Mouse (Mus musculus): ENCODE measurements around the gene Mob3b. TPM values are rescaled to one million over a fixed set of nuclear protein-coding genes. Genes with fewer than 3 reads are reported as not detected.

Gene Mob3b
- total RNA-seq, 2 experiments from 2014 or later = 20.9 to 24.1 TPM

DNA sequence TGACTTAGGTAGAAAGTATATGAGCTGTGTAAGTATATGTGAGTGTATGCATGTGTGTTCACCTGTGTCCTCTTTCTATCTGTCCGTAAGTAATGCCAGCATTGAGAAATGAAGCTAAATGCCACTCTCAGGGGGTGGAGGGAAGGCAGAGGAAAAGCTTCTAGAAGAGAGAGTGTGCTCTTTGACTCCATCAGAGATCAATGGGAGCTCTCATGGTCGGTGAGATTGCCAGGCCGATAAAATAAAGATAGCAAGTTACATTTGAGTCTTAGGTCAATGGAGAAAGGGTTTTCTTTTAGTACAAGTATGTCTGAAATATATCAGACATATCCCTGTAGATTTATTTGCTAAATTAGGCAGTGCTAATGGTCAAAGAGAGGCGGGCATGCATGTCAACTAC lies 9.0 kb downstream of the Mob3b start:
- no peak for DNase-seq

DNA sequence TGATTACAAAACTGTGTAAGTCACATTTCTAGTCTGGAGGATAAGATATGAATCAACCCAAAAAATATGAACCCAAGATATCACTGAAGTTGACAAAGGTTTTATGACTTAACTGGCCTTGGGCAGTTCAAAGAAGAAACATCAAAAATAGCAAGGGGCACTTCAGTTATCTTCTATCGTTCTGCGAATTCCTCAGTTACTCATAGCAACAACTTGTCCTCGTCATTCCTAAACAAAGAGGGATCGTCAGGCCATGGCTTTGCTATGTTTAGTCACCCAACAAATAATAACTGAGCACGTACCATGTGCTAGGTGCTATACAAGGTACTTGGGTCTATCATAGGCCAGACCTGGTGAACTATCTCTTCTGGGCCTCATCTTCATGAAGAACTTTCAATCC lies 10.7 kb downstream of the Mob3b start:
- no peak for DNase-seq

DNA sequence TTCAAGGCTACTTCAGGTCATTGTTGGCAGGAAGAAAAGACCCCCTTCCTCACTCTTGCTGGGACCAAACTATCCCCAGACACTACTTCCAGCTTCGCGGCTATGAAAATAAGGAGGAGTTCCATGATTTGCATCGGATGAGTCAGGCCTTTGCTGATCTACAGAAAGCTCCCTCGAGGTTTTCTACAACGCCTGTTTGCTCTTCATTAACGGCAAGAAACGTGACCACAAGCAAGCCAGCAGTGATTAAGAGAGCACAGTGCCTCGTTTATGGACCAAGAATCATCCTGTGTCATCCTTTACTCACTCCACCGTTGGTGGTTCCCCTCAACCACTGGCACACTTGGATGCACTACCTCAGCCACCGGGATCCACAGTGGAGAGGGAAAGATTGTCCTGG lies 11.6 kb downstream of the Mob3b start:
- DNase-seq = no peak

DNA sequence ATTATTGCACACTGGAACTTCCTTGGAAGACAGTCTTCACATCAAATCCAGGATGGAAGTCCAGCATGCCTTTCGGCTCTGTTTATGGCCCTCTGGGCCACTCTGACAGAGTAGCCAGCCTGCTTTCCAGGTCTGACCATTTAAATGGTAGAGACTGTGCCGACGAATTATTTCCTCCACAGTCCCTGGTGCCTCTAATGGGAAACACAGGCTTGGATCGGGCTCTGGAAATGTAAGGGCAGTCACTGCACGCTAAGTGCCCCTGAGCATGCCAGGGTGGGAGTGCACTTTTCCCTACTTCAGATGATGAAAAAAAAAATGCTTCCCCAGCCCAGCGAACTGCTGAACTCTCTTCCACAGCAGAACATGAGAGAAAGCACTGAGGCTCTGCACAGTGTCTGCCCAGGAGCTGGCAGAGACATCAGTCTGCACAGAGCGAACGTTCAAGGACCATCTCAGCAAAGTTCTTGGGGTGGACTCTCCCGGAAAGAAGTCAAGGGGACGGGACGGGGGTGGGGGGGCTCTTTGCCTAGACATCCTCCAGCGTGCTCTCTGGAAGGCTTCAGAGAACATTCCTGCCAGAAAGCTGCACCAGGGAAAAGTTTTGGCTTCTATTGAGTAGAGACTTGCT lies 13.7 kb downstream of the Mob3b start:
- DNase-seq = peak; percentile 35

DNA sequence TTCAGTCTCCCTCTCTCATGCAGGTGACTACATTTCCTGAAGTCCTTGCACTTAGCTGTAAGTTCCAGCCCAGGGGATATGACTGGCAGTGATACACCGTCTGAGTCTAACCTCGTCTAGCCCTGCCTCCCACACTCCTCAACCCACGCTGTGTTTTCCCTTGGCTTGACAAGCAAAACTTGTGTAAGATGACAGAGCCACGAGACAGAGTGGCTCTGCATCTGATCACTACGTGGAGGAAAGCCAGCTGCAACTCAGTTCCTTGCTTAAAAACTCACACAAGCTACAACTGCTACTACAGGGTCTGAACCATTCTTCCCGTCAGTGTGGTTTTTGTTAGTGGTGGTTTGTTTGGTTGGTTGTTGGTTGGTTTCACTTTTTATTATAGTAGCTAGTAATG lies 17.0 kb downstream of the Mob3b start:
- no peak for DNase-seq

DNA sequence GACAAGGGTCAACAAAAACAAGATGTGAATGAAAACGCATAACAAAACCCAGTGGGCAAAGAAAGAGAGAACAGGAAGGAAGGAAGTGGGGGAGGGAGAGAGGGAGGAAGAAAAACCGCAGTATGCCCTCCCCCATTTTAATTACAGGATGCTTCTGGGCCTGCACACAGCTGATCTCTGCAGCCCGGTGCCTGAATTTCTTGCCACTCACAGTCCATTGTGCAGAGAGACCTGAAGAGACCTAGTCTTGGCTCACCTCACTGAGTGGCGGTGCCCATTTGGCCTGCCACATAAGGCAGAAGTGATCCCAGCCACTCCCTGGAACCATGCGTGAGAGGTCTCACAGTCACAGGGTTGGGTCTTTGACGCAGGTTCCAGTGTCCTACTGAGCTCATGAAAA lies 19.2 kb downstream of the Mob3b start:
- no peak for DNase-seq

DNA sequence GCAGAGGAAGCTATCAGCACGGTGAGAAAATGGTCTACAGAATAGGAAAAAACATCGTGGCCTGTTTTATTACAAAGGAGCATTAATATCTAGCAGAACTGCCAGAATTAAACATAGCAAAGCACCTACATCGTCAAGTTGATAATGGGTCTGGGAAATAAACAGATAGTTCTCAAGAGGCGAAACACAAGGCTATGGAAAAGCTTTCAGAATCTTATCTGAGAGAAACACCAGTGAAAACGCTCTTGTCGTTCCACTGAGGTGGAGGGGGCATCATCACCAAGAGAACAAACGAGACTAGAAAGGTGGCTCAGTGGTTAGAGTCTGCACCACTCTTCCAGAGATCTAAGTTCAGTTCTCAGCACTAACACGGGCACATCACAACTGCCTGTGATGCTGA lies 20.3 kb downstream of the Mob3b start:
- no peak for DNase-seq

DNA sequence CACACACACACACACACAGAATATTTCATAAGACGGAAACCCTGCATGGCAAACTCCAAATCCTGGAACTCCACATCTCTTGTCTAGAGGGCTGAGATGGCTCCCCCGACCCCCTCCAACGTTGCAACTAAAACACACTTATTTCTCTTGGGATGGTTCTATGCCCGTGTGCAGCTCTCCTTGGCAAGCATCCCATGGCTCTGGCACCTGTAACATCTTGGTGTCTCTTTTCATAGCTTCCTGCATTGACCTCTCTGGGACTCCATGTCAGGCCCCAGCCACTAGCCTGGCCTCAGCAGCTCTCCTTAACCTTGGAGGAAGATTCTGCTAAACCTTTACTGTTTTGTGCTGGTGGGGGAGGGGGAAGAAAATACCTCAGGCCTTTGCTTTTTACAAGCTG lies 21.5 kb downstream of the Mob3b start:
- no peak for DNase-seq

DNA sequence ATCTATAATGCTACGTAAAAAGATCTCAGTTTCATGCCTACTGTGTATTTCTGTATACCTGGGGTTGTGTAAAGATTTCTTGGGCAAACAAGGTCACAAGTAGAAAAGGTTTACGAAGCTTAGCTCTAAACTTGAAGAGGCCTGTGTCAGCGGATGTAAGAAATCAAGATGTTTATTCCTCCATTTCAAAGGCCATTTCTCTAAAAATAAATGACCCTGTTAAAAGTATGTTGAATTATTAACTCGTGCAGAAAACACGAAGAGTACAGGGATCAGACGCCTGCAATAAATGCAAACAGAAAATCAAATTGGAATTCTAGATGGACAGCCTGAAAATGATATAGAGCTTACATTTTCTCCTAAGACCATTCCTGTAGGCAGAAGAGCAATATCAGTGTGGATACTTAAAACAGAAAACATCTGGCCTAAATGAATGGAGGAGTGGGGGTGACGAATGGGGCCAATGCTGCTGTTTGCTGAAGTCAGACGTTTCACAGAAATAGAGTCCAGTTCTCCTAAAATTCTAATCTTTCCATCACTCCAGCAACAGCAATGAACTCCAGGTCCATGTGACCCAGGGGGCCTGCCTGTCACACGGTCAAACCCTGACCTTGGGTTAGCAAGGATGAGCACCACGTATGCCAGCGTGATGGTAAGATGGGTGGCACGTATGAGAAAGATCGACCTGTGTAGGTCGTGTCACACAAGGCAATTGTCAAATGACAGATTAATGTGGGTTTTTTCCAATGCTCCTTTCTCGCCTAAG lies 22.3 kb downstream of the Mob3b start:
- DNase-seq = no peak

DNA sequence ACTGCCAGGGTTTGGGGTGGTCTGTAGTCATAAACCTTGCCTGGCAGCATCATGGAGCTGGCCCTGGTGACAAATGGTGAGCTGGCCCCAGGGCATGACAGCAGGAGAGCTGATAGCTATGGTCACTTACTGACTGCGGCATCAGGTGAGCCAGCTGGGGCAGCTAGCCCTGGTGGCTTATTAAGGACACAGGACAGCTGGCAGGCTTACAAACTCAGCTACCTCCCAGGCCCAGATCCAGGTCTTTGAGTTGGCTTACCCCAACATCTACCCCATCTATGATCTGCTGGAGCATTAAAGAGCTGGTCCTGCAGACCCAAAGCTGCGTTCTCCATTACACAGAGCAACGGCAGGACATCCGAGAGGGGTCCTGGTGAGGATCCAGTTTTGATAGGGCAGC lies 23.9 kb downstream of the Mob3b start:
- DNase-seq = no peak

DNA sequence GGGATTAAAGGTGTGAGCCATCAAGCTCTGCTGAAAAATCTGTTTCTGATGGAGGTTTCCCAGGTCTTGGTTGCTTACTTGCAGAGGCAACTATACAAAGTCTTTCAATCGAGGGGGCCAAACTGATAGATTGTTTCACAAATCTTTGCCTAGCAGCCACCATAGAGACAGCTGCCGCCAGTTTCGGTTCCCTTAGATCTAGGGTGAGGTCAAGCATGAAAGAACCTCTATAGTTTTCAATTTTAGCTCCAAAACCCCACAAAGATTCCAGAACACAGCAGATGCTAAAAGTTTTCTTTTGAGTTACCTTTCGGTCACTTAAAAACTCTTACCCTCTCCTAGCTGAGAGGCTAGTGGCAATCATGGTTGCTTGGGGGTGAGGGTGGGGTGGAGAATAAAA lies 25.7 kb downstream of the Mob3b start:
- no peak for DNase-seq

DNA sequence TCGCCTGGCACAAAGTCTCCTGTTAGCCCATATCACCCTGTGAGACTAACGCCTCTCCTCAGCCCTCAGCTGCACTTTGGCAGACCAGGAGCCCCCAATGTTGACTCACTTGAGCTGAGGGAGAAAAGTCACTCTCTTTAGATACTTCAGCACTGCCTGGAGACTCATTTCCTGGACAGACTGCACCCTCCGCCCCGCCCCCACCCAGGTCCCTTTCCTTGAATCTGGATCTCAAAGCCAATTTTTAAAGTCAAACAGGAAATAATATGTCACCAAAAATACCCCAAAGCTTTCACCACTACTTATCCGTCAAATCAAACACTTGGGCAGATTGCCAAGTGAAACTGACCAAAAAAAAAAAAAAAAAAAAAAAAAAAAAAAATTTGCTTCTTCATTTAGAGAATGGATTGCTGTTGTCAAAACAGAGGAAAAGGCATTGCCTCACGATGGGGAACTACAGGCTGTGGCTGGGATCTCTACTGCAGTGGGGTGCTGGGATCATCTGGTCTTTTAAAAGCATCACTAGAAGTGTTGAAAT lies 26.8 kb downstream of the Mob3b start:
- no peak for DNase-seq

DNA sequence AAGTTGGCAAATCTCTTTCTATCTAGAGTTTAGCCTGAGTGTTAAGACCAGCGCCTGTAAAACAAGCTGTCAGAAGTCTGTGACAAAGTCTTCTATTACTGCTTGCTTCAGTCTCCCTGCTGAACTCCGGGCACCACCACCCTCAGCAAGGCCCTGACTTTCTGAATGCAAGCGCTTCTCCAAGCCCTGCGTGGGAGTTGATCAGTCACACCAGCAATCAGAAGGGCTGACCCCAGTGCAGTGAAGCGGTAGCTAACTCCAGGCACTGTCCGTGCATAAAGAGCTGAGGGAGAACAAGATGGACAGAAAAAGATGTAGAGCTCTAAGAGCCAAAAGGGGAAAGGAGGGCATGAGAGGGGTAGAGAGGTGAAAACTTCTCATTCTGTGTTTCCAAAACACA lies 29.5 kb downstream of the Mob3b start:
- DNase-seq = no peak

DNA sequence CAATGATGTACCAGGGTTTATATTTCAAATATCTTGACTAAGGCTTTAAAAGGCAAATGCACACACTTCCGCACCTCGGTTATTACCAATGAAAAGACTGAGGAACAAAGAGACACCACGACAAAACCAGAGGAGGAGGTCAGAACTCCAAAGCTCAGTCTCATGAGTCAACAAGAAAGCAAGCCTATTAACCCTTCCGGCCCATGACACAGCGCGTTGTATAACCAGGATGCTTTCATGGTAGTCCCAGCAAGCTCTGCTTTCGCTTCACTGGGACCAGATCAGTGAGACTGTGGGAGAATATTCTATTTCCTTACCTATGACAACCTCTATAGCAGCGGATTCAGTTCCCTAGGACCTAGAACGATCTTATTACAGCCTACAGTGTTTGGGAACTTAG lies 30.5 kb downstream of the Mob3b start:
- no peak for DNase-seq

DNA sequence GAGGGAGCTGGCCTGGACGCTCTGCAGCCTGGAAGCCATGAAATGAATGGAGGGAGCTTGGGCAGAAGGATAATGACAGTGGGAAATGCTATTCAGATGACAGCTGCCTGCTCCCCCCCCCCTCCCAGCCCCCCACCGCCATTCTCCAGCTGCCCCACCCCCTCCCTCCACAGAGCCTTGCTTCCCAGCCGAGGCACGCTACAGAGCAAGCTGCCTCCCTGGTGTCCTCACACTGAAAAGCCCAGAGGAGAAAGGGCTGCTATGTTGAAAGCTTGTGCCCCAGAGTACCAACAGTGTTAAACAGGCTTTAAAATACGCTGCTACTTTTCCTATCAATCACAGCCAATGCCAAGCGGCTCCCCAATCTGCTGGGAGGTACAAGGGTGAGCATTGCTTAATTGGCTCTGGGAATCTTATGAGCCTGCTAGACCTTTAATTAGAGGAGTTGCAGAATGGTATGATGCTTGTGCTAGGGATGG lies 31.9 kb downstream of the Mob3b start:
- DNase-seq = peak; percentile 38

DNA sequence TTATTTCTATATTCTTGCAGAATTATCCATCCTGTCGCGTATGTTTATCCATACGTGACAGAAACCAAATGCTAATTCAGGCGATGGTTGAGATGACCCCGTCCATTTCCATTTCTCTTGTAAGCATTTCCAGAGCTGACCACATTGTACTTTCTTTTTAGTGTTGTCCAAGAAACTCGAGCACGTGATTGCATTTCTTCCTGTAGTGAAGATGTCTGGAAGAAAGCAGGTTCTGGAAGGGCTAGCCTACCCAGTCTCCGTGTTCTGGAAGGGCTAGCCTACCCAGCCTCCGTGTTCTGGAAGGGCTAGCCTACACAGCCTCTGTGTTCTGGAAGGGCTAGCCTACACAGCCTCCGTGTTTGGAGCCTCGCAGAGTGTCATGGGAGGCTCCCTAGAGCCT lies 33.3 kb downstream of the Mob3b start:
- DNase-seq = no peak

DNA sequence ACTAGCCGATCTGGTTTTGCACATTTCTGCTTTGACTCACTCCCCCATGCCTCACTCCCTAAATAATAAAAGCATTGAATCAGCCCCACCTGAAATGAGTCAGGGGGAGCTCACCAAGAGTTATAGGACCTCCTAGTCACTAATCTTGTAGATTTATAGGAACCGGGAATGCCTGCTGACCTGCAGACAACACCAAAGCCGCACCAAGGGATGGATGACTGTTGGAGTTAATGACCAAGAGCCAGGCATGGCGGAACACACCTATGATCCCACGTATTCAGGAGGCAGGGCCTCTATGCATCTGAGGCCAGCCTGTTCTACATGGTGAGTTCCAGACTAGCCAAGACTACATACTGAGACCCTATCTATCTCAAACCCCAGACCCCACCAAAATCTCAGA lies 34.2 kb downstream of the Mob3b start:
- DNase-seq = no peak

DNA sequence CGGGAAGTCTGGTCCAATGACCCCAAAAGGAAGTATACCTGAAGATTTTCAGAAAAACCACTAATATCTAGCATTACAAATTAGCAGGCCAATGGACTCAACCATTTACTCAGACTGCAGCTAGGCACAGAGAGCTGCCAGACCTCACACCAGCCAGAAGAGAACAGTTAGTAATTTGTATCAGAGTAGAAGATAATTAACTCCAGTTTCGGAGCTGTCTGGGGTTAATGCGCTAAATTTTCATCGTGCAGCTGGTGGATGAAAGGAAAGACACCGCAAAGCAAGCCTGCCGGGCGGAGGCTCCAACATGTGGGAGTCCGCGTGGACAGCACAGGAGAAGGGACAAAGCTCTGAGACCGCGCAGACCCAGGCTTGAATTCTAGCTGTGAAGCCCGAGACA lies 36.2 kb downstream of the Mob3b start:
- no peak for DNase-seq

DNA sequence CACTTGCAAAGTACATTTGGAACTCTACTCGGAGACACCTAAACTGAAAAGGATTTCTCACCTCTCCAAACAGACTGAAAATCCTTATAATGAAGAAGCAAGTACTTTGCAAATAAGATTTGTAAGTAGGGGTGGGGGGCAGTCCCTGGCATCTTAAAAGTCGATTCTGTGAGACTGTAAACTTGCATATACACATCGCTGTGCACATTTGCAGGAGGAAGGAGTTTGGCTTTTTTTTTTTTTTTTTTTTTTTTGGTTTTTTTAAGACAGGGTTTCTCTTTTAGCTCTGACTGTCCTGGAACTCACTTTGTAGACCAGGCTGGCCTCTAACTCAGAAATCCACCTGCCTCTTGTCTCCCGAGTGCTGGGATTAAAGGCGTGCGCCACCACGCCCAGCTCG lies 36.7 kb downstream of the Mob3b start:
- no peak for DNase-seq

DNA sequence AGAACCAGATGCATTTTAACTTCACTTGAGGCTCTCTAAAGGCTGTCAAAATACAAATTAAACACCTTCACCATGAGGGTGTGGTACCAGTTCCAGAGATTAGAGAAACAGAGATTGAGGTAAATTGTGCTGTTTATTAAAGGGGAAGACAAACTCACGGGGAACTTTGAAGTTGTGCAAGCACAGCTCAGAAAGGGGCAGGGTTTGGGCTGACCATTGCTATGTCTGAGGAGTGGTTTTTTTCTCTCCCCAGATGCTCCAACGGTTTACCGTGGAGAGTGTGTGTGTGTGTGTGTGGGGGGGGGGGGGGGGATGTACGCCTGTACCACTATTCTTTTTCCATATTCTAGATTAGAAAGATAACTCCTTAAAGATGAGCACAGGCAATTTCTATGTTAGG lies 37.1 kb downstream of the Mob3b start:
- no peak for DNase-seq

DNA sequence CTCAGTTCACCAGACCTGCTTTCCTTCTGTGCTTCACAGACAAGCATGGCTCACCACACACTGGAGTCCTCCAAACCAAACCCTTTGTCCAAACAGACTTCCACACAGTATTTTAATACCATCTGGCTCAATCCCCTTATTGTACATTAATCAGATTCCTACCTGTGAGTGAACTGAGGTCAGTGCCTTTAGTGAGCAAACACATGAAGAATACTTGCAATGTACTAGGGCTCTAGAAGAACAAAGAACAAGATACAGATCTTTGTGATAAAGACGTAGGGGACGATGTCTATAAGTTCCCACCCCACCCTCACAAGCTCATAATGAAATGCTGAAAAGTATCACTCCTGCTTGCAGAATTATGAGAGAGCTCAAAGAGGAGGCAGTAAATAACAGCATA lies 38.4 kb downstream of the Mob3b start:
- DNase-seq = no peak

DNA sequence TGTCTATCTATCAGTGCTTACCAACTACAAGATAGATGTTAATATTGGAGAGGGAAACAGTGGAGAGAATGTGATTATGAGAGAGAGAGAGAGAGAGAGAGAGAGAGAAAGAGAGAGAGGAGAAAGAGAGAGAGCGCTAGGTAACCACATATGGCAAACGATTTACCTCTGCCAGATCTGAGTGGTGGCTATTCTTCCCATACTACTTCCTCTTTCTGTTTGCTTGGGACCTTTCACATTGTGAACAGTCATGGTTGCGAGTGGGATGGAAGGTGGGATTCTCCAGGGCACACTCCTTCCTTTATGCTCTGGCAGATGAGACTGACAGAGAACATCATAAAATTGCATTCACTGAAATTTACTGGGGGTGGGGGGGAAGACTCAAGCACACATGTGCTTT lies 40.1 kb downstream of the Mob3b start:
- DNase-seq = no peak

DNA sequence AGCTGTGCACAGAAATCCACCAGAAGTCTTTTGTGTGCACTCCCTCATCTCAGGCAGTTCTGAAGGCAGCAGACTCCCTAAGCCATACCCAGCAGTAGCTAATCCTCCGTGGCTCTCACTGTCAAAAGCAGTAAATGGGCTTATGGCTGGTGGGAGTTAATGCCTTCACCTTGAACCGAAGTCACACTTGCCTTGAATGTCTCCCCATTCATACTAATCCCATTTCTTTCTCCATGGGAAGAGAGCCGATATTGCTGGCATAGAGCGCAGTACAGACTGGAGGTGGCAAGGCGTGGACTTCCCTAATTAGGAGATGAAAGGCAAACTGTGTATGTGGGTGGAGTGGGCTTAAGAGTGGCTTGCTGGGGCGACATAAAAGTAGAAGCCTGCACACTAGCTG lies 41.4 kb downstream of the Mob3b start:
- DNase-seq = no peak

DNA sequence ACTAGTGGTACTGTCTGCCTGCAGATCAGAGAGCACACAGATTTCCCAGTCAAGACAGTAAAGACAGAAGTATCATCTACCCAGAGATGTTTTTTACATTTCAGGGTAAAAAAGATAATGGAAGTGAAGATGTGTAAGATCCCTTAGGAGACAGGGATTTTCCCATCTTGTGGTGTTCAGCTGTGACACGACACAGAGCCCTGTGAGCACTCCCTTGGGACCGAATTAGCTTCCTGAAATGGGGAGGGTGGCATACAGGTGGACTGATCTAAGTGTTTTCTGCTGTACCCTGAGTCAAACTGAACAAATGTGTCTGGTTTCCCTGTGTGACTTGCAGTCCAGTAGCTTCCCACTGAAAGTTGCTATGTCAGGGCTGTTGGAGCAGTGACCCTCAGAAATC lies 42.3 kb downstream of the Mob3b start:
- DNase-seq = no peak

All from adrenal gland, postnatal 10 days (tissue).